Mouse (Mus musculus): ENCODE data around the gene Notum.

DNA sequence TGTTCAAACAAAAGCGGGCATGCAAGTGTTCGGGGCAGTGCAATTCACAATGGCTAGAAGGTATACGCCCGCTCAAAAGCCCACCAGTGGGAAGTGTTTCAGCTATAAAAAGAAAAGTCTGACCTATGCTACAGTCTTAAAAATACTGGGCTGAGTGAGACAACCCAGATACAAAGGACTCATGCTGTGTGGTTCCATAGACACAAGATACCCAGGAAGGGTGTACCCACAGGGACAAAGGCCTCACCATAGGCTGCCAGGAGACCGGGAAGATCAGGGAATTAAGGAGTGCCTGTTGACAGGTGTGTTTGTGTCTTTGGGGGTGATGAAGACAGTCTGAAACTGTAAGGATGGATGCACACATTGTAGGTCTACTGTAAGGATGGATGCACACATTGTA, 2.7 kb upstream of the Notum start:
- no peak for TF ChIP-seq CTCF (IDR thresholded peaks at IDR 0.05; ENCODE audit: low read depth)
- TF ChIP-seq EP300 (optimal IDR thresholded peaks at IDR 0.05), result no peak

Measured in stomach, postnatal 0 days (tissue).